Mouse (Mus musculus) left cerebral cortex, adult 6 months (tissue): Measurements from ENCODE around the gene Cercam. TPM values are rescaled to one million over a fixed set of nuclear protein-coding genes. Genes with fewer than 3 reads are reported as not detected.

Experiments used
- long read RNA-seq, 2 experiments: library from polyadenylated mRNA; unstranded; transcript quantifications; one replicate each; pipeline ENCODE4 v2.0.0; 2019 to 2020
- polyA plus RNA-seq: library from polyadenylated mRNA; unstranded; fragments of <200 nt; fragmentation: Nextera tagmentation; gene quantifications from 2 replicates; pipeline ENCODE4 v1.2.3, GENCODE M21; 2021

Gene Cercam
- polyA plus RNA-seq, result 3.0 and 3.1 TPM in 2 replicates
- long read RNA-seq, experiment 1, partial matches to known transcripts, result 5 of 12 reads
- long read RNA-seq, experiment 1, other reads (novel, unspliced or antisense), result 6 of 12 reads
- long read RNA-seq, experiment 2, partial matches to known transcripts, result 0 of 3 reads
- long read RNA-seq, experiment 2, other reads (novel, unspliced or antisense), result 3 of 3 reads

GRCm38 (mm10) chr2:29868949-29869645 is at the start of gene Cercam:
TSS of gene Cercam (plus strand) at chr2:29869164.

GRCm38 (mm10) chr2:29820025-29820817 is 48.7 kb upstream of the Cercam start, which contains the start of gene Urm1:
TSS of gene Urm1 (plus strand) at chr2:29820075.

GRCm38 (mm10) chr2:29889066-29889944 is 20.3 kb downstream of the Cercam start, which contains the start of gene Odf2:
TSS of gene Odf2 (plus strand) at chr2:29889221.

Other genes with a start within 250 kb of the Cercam start
- 5.5 and 8.5 TPM in 2 replicates for gene Rapgef1, start 249.4 kb upstream of the Cercam start, polyA plus RNA-seq
- gene Gm13420, start 117.5 kb upstream of the Cercam start, polyA plus RNA-seq, result 0.87 and 1.5 TPM in 2 replicates
- gene Gm13547, start 109.9 kb upstream of the Cercam start, polyA plus RNA-seq, result not detected in 2 replicates
- 36.8 and 44.3 TPM in 2 replicates for gene Coq4, start 81.7 kb upstream of the Cercam start, polyA plus RNA-seq
- 13.2 and 15.1 TPM in 2 replicates for gene Trub2, start 80.7 kb upstream of the Cercam start, polyA plus RNA-seq
- gene Slc27a4, start 66.5 kb upstream of the Cercam start, polyA plus RNA-seq, result 13.9 and 17.3 TPM in 2 replicates
- 3.7 and 16.1 TPM in 2 replicates for gene Urm1, start 49.1 kb upstream of the Cercam start, polyA plus RNA-seq
- 15.1 and 19.9 TPM in 2 replicates for gene Odf2, start 20.1 kb downstream of the Cercam start, polyA plus RNA-seq
- 32.0 and 33.9 TPM in 2 replicates for gene Gle1, start 66.3 kb downstream of the Cercam start, polyA plus RNA-seq
- gene Sptan1, start 96.4 kb downstream of the Cercam start, polyA plus RNA-seq, result 113 and 146 TPM in 2 replicates
- gene Wdr34, start 179.7 kb downstream of the Cercam start, polyA plus RNA-seq, result 38.6 and 50.8 TPM in 2 replicates
- gene Set, start 188.2 kb downstream of the Cercam start, polyA plus RNA-seq, result 171 and 208 TPM in 2 replicates
- gene Pkn3, start 208.5 kb downstream of the Cercam start, polyA plus RNA-seq, result 0.41 and 0.72 TPM in 2 replicates
- gene Zdhhc12, start 224.5 kb downstream of the Cercam start, polyA plus RNA-seq, result 18.0 and 20.6 TPM in 2 replicates